Mouse (Mus musculus): Measurements from ENCODE around the gene Akap6. TPM values are rescaled to one million over a fixed set of nuclear protein-coding genes. Genes with fewer than 3 reads are reported as not detected.

The Akap6 gene
- total RNA-seq, 2 experiments from 2014 or later, result 182 to 191 TPM

- intact Hi-C loops (cut with DNase I), result no loop called here
- no peak for DNase-seq (ENCODE audit: extremely low spot score in 1 of 2, low spot score in 2 of 2)
Measured at GRCm38 (mm10) chr12:53057606-53058005, 358.4 kb downstream of the Akap6 start.

- DNase-seq (ENCODE audit: extremely low spot score in 1 of 2, low spot score in 2 of 2), result no peak
- intact Hi-C loops (cut with DNase I), result no loop called here
Measured at GRCm38 (mm10) chr12:53060903-53061302, 361.7 kb downstream of the Akap6 start.

GRCm38 (mm10) chr12:53061466-53062124, 362.4 kb downstream of the Akap6 start:
- intact Hi-C loops (cut with DNase I), result no loop called here
- DNase-seq (ENCODE audit: extremely low spot score in 1 of 2, low spot score in 2 of 2), result no peak

- intact Hi-C loops (cut with DNase I), result no loop called here
Measured at GRCm38 (mm10) chr12:53063003-53063402, 363.8 kb downstream of the Akap6 start.

GRCm38 (mm10) chr12:53064241-53064760, 365.1 kb downstream of the Akap6 start:
- DNase-seq (ENCODE audit: extremely low spot score in 1 of 2, low spot score in 2 of 2), result no peak
- intact Hi-C loops (cut with DNase I), result no loop called here

More at GRCm38 (mm10) chr12:53063003-53063402, 363.8 kb downstream of the Akap6 start:
- DNase-seq (ENCODE audit: extremely low spot score in 1 of 2, low spot score in 2 of 2), result no peak

- intact Hi-C loops (cut with DNase I), result no loop called here
- no peak for DNase-seq (ENCODE audit: extremely low spot score in 1 of 2, low spot score in 2 of 2)
Measured at GRCm38 (mm10) chr12:53065031-53065785, 366.0 kb downstream of the Akap6 start.

GRCm38 (mm10) chr12:53066321-53066720, 367.1 kb downstream of the Akap6 start:
- no peak for DNase-seq (ENCODE audit: extremely low spot score in 1 of 2, low spot score in 2 of 2)
- intact Hi-C loops (cut with DNase I), result no loop called here

GRCm38 (mm10) chr12:53070907-53071306, 371.7 kb downstream of the Akap6 start:
- DNase-seq (ENCODE audit: extremely low spot score in 1 of 2, low spot score in 2 of 2), result no peak
- intact Hi-C loops (cut with DNase I), result no loop called here

- intact Hi-C loops (cut with DNase I), result no loop called here
Measured at GRCm38 (mm10) chr12:53076595-53077400, 377.6 kb downstream of the Akap6 start.

GRCm38 (mm10) chr12:53085789-53086188, 386.6 kb downstream of the Akap6 start:
- no peak for DNase-seq (ENCODE audit: extremely low spot score in 1 of 2, low spot score in 2 of 2)
- intact Hi-C loops (cut with DNase I), result no loop called here

More at GRCm38 (mm10) chr12:53076595-53077400, 377.6 kb downstream of the Akap6 start:
- no peak for DNase-seq (ENCODE audit: extremely low spot score in 1 of 2, low spot score in 2 of 2)

- no peak for DNase-seq (ENCODE audit: extremely low spot score in 1 of 2, low spot score in 2 of 2)
- intact Hi-C loops (cut with DNase I), result no loop called here
Measured at GRCm38 (mm10) chr12:53112276-53112675, 413.1 kb downstream of the Akap6 start.

GRCm38 (mm10) chr12:53119352-53119751, 420.2 kb downstream of the Akap6 start:
- intact Hi-C loops (cut with DNase I), result no loop called here
- DNase-seq (ENCODE audit: extremely low spot score in 1 of 2, low spot score in 2 of 2), result no peak

- DNase-seq (ENCODE audit: extremely low spot score in 1 of 2, low spot score in 2 of 2), result peak; percentile 64 to 75
- intact Hi-C loops (cut with DNase I), result no loop called here
Measured at GRCm38 (mm10) chr12:53124131-53124530, 424.9 kb downstream of the Akap6 start.

GRCm38 (mm10) chr12:53124696-53125095, 425.5 kb downstream of the Akap6 start:
- DNase-seq (ENCODE audit: extremely low spot score in 1 of 2, low spot score in 2 of 2), result no peak
- intact Hi-C loops (cut with DNase I), result no loop called here

GRCm38 (mm10) chr12:53125286-53125685, 426.1 kb downstream of the Akap6 start:
- intact Hi-C loops (cut with DNase I), result no loop called here
- no peak for DNase-seq (ENCODE audit: extremely low spot score in 1 of 2, low spot score in 2 of 2)

- no peak for DNase-seq (ENCODE audit: extremely low spot score in 1 of 2, low spot score in 2 of 2)
- intact Hi-C loops (cut with DNase I), result no loop called here
Measured at GRCm38 (mm10) chr12:53134196-53134595, 435.0 kb downstream of the Akap6 start.

GRCm38 (mm10) chr12:53137331-53137730, 438.1 kb downstream of the Akap6 start:
- intact Hi-C loops (cut with DNase I), result no loop called here
- no peak for DNase-seq (ENCODE audit: extremely low spot score in 1 of 2, low spot score in 2 of 2)

- DNase-seq (ENCODE audit: extremely low spot score in 1 of 2, low spot score in 2 of 2), result no peak
Measured at GRCm38 (mm10) chr12:53144122-53144695, 445.0 kb downstream of the Akap6 start.

GRCm38 (mm10) chr12:53144760-53145159, 445.6 kb downstream of the Akap6 start:
- intact Hi-C loops (cut with DNase I), result no loop called here
- DNase-seq (ENCODE audit: extremely low spot score in 1 of 2, low spot score in 2 of 2), result no peak

More at GRCm38 (mm10) chr12:53144122-53144695, 445.0 kb downstream of the Akap6 start:
- intact Hi-C loops (cut with DNase I), result no loop called here

Measured in left cerebral cortex, postnatal 10 days (tissue).